Mouse (Mus musculus) C2C12 (cell line): Measurements from ENCODE around the gene Ago3.

Experiments used
- CEBPB ChIP-seq: IDR thresholded peaks from one replicate; pipeline ENCODE4 v1.6.1; 2011; ENCODE audit warnings: low read depth, mild to moderate bottlenecking, control low read depth, moderate library complexity
- CTCF ChIP-seq: IDR thresholded peaks from one replicate; pipeline ENCODE4 v1.5.1; 2011; ENCODE audit not compliant: control insufficient read depth, insufficient read depth, insufficient read length
- MAX ChIP-seq: IDR thresholded peaks from one replicate; pipeline ENCODE4 v1.6.1; 2011; ENCODE audit warnings: mild to moderate bottlenecking, control low read depth
- MYOG ChIP-seq: IDR thresholded peaks from one replicate; pipeline ENCODE4 v1.6.1; 2011; ENCODE audit not compliant: control insufficient read depth, insufficient read length; ENCODE audit errors: extremely low read depth
- USF1 ChIP-seq: IDR thresholded peaks from one replicate; pipeline ENCODE4 v1.6.1; 2011; ENCODE audit warnings: low read depth, mild to moderate bottlenecking, control low read depth, moderate library complexity

DNA sequence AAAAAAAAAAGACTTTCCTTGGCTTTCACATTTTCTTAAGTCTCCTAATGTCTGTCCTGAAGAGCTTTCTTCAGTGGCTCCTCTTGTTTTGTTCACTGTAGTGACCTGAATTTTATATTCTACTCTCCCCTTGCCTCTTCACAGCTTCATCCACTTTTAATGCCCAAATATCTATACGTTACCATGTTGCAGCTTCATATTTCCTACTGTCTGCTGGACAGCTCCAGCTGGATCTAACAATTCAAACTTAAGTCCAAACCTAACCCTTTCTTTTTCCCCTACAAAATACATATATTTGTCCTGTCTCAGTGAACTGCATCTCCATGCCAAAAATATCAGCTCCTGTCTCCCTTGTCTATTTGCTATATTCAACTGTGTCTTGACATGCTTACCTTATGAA is 40.0 kb upstream of the Ago3 start:
- no peak for TF ChIP-seq CTCF
- no peak for TF ChIP-seq MAX
- TF ChIP-seq CEBPB: no peak
- no peak for TF ChIP-seq MYOG
- TF ChIP-seq USF1: no peak
